Mouse (Mus musculus) E14TG2a.4 (cell line): ENCODE data around the gene Slc13a2.

Experiments
- CTCF ChIP-seq: conservative IDR thresholded peaks from 2 replicates; pipeline ENCODE4 v1.5.1; 2014; ENCODE audit warnings: low read length
- NANOG ChIP-seq: IDR thresholded peaks from 2 replicates; pipeline ENCODE4 v1.6.1; 2014; ENCODE audit warnings: borderline replicate concordance, low read length, mixed read lengths
- POU5F1 ChIP-seq: IDR thresholded peaks from 2 replicates; pipeline ENCODE4 v1.6.1; 2014; ENCODE audit warnings: low read length, borderline replicate concordance

GRCm38 (mm10) chr11:78386508-78387043 lies 35.4 kb downstream of the Slc13a2 start, which contains the start of gene Foxn1:
- TF ChIP-seq CTCF (no peak), NANOG (no peak), POU5F1 (no peak)
